Mouse (Mus musculus) layer of hippocampus, adult 6 months (tissue): ENCODE measurements around the gene Olfr168. TPM values are rescaled to one million over a fixed set of nuclear protein-coding genes. Genes with fewer than 3 reads are reported as not detected.

Experiments
- long read RNA-seq, 2 experiments: library from polyadenylated mRNA; unstranded; transcript quantifications; one replicate each; pipeline ENCODE4 v2.0.0; 2019 to 2020
- polyA plus RNA-seq: library from polyadenylated mRNA; unstranded; fragments of <200 nt; fragmentation: Nextera tagmentation; gene quantifications from 2 replicates; pipeline ENCODE4 v1.2.3, GENCODE M21; 2021

The Olfr168 gene
- polyA plus RNA-seq, result not detected in 2 replicates
- long read RNA-seq, experiment 1, result 0 reads
- long read RNA-seq, experiment 2, result 0 reads

DNA sequence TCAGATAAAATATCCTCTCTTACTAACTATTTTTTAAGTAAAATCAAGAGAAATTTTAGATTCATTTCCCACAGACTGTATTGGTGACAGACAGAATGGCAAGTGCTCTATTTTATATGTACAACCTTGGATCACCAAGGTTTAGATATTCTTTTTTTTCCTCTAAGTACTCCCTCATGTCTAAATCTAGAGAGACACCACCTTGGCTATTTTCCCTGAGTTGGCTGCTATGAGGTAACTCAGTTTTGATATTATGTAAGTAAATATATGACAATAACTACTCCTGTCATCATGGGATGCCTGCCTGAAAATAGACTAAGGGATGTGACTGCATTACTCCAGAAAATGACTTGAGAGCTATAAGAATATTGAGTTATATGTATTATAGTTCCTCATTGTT is at the start of gene Olfr168:
Gene Olfr168 (minus strand): TSS at position 101 of the 400 bp plus-strand sequence.

GRCm38 (mm10) chr16:19571709-19572108 is 36.4 kb upstream of the Olfr168 start, which contains the start of gene Olfr169:
Gene Olfr169 (minus strand): TSS chr16:19571809.

GRCm38 (mm10) chr16:19522166-19522565 is 13.2 kb downstream of the Olfr168 start, which contains the start of gene Olfr167:
Gene Olfr167 (minus strand): TSS chr16:19522266.

GRCm38 (mm10) chr16:19483394-19483793 is 52.0 kb downstream of the Olfr168 start, which contains the start of gene Olfr166:
Gene Olfr166 (plus strand): TSS chr16:19483694.

Other genes with a start within 250 kb of the Olfr168 start
- not detected in 2 replicates for gene Olfr164, start 221.5 kb downstream of the Olfr168 start, polyA plus RNA-seq
- not detected in 2 replicates for gene Olfr165, start 112.4 kb downstream of the Olfr168 start, polyA plus RNA-seq
- not detected in 2 replicates for gene Olfr166, start 51.9 kb downstream of the Olfr168 start, polyA plus RNA-seq
- not detected in 2 replicates for gene Olfr167, start 13.3 kb downstream of the Olfr168 start, polyA plus RNA-seq
- not detected in 2 replicates for gene Olfr169, start 36.3 kb upstream of the Olfr168 start, polyA plus RNA-seq
- not detected in 2 replicates for gene Olfr170, start 76.3 kb upstream of the Olfr168 start, polyA plus RNA-seq
- not detected in 2 replicates for gene Olfr171, start 94.4 kb upstream of the Olfr168 start, polyA plus RNA-seq
- gene Lamp3, start 170.8 kb upstream of the Olfr168 start, polyA plus RNA-seq, result not detected in 2 replicates
- gene B3gnt5, start 224.7 kb upstream of the Olfr168 start, polyA plus RNA-seq, result 0.57 and 0.89 TPM in 2 replicates